Mouse (Mus musculus) granulocyte monocyte progenitor cell, adult 5-6 weeks (primary cell): ENCODE data around the gene Gm10181. TPM values are rescaled to one million over a fixed set of nuclear protein-coding genes. Genes with fewer than 3 reads are reported as not detected.

Source experiments
- total RNA-seq, 2 experiments: library from RNA; stranded (forward) in 1 of 2; stranded (reverse) in 1 of 2; fragments of 200-712, 200-1000 nt in 1 of 2; fragments of >200 nt in 1 of 2; fragmentation: Nextera tagmentation in 1 of 2; gene quantifications; 2 replicates each; pipeline ENCODE4 v1.2.3; 2014 to 2017

Gm10181 gene
- total RNA-seq, 2 experiments from 2014 or later: not detected

Other genes with a start within 250 kb of the Gm10181 start
- 24.0 and 28.3 TPM in 2 replicates for gene Herpud2, start 62.4 kb downstream of the Gm10181 start, total RNA-seq (2014; fragmentation: Nextera tagmentation)
- gene Herpud2, start 62.4 kb downstream of the Gm10181 start, total RNA-seq (2017): 14.9 and 17.1 TPM in 2 replicates
- gene Sept7, start 163.0 kb downstream of the Gm10181 start, total RNA-seq (2014; fragmentation: Nextera tagmentation): 128 and 131 TPM in 2 replicates
- gene Sept7, start 163.0 kb downstream of the Gm10181 start, total RNA-seq (2017): 283 and 309 TPM in 2 replicates